Mouse (Mus musculus) brain, embryonic 14.5 days (tissue): Measurements from ENCODE around the gene Dnmt3b. TPM values are rescaled to one million over a fixed set of nuclear protein-coding genes. Genes with fewer than 3 reads are reported as not detected.

Experiments used
- DNase-seq: peaks from one replicate; pipeline ENCODE4 v3.0.0-alpha.2; 2011; ENCODE audit warnings: low read depth
- CTCF ChIP-seq: fragments of 200-500 bp; IDR thresholded peaks from 2 replicates; pipeline ENCODE4 v1.5.1; 2012; ENCODE audit warnings: inconsistent platforms, mild to moderate bottlenecking, moderate library complexity, borderline replicate concordance; ENCODE audit not compliant: insufficient read depth, insufficient read length; ENCODE audit errors: extremely low read depth
- POLR2A ChIP-seq: fragments of 200-500 bp; IDR thresholded peaks from 2 replicates; pipeline ENCODE4 v1.6.1; 2012; ENCODE audit warnings: mild to moderate bottlenecking, inconsistent platforms, borderline replicate concordance; ENCODE audit not compliant: poor library complexity, insufficient read depth, insufficient read length, severe bottlenecking; ENCODE audit errors: extremely low read depth
- polyA plus RNA-seq: library from polyadenylated mRNA; depleted of rRNA; stranded (reverse); fragments of >200 nt; gene quantifications from 2 replicates; pipeline ENCODE4 v1.2.3, GENCODE M21; 2012; rRNA removed

The Dnmt3b gene
- polyA plus RNA-seq, 1 experiment = 4.7 TPM

DNA sequence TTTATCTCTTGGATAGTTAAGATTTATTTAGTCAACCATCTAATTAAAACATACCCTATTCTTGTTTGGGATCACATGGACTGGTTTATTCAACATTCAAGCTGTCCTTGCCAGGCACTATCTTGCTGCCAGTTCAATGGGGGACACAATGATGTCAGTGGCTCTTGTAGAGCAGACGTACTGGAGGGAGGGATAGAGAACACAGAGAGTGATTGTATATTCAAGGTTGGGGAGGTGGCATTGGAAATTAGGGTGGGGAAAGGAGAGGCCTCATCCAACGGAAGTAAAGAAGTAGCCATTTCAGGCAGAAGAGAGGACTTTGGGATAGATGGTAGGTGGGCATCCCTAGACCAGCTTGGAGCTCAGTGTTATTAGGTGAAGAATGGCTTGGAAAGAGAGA, 75.6 kb downstream of the Dnmt3b start:
- no peak for TF ChIP-seq CTCF
- no peak for TF ChIP-seq POLR2A
- peak; percentile 68 for DNase-seq

DNA sequence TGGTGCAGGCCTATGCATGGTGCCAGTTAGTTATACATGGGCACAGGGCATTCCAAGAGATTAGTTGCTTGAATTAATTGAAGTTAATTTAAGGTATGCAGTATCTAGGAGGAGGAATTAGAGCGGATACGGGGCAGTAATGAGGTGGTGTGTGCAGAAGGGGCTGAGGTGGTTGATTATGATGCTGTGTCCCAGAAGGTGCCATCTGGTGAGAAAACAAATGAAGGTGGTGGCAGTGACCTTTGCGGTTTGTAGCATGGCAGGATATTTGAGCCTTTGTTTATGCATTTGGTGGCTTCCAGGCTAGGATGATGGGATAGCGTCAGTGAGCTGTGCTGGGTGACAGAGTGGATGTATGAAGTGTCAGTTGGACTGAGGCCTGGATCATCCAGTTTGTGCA, 76.0 kb downstream of the Dnmt3b start:
- TF ChIP-seq CTCF (no peak), POLR2A (no peak)
- DNase-seq = peak; percentile 42

DNA sequence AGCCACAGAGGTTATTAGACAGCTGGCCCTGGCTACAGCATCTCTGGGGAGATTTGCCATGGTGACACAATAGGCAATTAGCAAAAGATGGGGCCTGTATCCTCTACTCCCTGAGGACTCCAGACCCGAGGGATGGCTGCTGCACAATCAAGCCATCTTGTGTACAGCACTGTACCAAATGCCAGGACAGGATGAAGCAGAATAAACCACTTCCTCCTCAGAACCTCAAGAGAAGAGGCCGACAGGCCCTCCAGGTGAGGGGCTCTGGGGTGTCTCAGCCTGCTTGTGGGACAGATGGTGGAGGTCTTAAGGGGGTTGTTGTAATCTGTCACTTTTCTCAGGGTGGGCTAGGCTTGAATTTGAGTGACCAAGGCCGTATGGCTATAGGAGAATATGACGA, 84.8 kb downstream of the Dnmt3b start:
- no peak for DNase-seq
- no peak for TF ChIP-seq CTCF
- TF ChIP-seq POLR2A = no peak

Other genes with a start within 250 kb of the Dnmt3b start
- gene 4930404H24Rik, start 156.7 kb upstream of the Dnmt3b start, polyA plus RNA-seq = not detected in 2 replicates
- 70.2 and 101 TPM in 2 replicates for gene Nol4l, start 119.5 kb upstream of the Dnmt3b start, polyA plus RNA-seq
- gene Commd7, start 16.7 kb upstream of the Dnmt3b start, polyA plus RNA-seq = 35.8 and 42.3 TPM in 2 replicates
- gene Dnmt3c, start 47.2 kb downstream of the Dnmt3b start, polyA plus RNA-seq = 0.03 and 0.06 TPM in 2 replicates
- gene Mapre1, start 91.8 kb downstream of the Dnmt3b start, polyA plus RNA-seq = 62.8 and 73.8 TPM in 2 replicates
- gene Efcab8, start 130.5 kb downstream of the Dnmt3b start, polyA plus RNA-seq = 0.05 and 0.16 TPM in 2 replicates
- gene Sun5, start 221.6 kb downstream of the Dnmt3b start, polyA plus RNA-seq = not detected in 2 replicates
- not detected in 2 replicates for gene Bpifb2, start 225.6 kb downstream of the Dnmt3b start, polyA plus RNA-seq